Mouse (Mus musculus) left cerebral cortex, adult 2 months (tissue): ENCODE data around the gene B4galnt1. TPM values are rescaled to one million over a fixed set of nuclear protein-coding genes. Genes with fewer than 3 reads are reported as not detected.
"Not testable (repeated sequence)": the region's sequence is repeated elsewhere in the genome, so short reads cannot be mapped to it uniquely, and the experiment has no call there.

Experiments used
- DNase-seq, 2 experiments: peaks; one replicate each; pipeline ENCODE4 v3.0.0; 2021 to 2022; ENCODE audit warnings: low spot score in 2 of 2, mixed read lengths in 1 of 2; ENCODE audit errors: extremely low spot score in 1 of 2
- H3K27ac ChIP-seq: fragments of 200-600 bp; 2 replicates; pipeline ENCODE4 v1.8.1; 2022
- H3K4me3 ChIP-seq: fragments of 200-600 bp; 2 replicates; pipeline ENCODE4 v1.8.1; 2022
- CTCF ChIP-seq: fragments of 200-600 bp; IDR thresholded peaks from 2 replicates; pipeline ENCODE4 v1.8.1; 2022; ENCODE audit warnings: antibody characterized with exemption, mild to moderate bottlenecking, moderate library complexity
- intact Hi-C: fragments of 180-260 bp; cut with DNase I; formaldehyde crosslinking; loops from one replicate; pipeline ENCODE4 v1.15.1; 2025
- total RNA-seq, 2 experiments: library from RNA; stranded (reverse); gene quantifications; 2 replicates each; pipeline ENCODE4 v1.2.3; 2021

The B4galnt1 gene
- total RNA-seq, 2 experiments from 2014 or later = 122 to 125 TPM

GRCm38 (mm10) chr10:127145303-127145702 lies 19.7 kb upstream of the B4galnt1 start:
- intact Hi-C loops = no loop called here
- TF ChIP-seq CTCF = no peak
- DNase-seq = no peak

GRCm38 (mm10) chr10:127147135-127147534 lies 17.9 kb upstream of the B4galnt1 start:
- no peak overlapping the region for H3K4me3 ChIP-seq
- intact Hi-C loops = no loop called here

More at GRCm38 (mm10) chr10:127145303-127145702, 19.7 kb upstream of the B4galnt1 start:
- H3K4me3 ChIP-seq = no peak overlapping the region
- no peak overlapping the region for H3K27ac ChIP-seq

DNA sequence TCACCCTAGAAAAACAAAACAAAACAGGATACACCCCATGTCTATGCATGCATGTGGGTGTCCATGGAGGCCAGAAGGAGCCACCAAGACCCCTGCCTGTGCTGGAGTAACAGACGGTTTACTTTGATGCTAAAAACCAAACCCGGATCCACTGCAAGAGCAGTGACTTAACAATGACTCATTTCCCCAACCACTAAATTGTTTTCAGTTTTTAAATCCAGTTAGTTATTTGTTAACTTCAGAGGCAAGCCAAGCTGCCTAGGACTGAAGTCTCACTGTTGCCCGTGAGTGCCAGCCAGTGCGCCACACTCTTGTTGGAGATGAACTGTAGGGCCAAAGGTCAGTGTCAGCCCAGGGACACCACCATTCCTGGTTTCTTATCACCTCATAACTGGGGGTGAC lies 14.6 kb upstream of the B4galnt1 start:
- H3K27ac ChIP-seq = no peak overlapping the region
- DNase-seq = no peak
- no peak overlapping the region for H3K4me3 ChIP-seq
- TF ChIP-seq CTCF = no peak
- intact Hi-C loops = no loop called here

More at GRCm38 (mm10) chr10:127147135-127147534, 17.9 kb upstream of the B4galnt1 start:
- TF ChIP-seq CTCF = no peak
- DNase-seq = no peak
- H3K27ac ChIP-seq = no peak overlapping the region

GRCm38 (mm10) chr10:127151233-127151632 lies 13.8 kb upstream of the B4galnt1 start:
- DNase-seq, intact Hi-C loops, H3K4me3 ChIP-seq, H3K27ac ChIP-seq: not testable (repeated sequence)

DNA sequence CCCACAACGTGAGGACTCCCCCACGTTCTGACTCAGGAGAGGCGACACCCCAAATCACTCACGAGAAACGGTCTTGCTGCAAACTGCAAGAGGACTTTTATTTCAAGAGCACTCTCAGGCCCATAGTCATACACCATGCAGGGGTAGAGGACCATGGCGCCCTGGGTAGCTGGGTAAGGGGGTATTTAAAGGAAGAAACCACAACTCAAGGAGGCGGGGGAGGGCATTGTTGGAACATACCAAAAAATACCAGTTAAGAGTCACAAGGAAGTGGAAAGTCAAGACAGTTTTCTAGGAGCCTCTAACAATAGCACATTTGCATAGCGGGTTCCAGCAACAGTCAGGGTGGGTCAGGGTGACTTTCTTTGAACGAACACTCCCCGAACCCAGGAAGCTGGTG lies 12.5 kb upstream of the B4galnt1 start:
- intact Hi-C loops, H3K4me3 ChIP-seq, H3K27ac ChIP-seq, DNase-seq: not testable (repeated sequence)

DNA sequence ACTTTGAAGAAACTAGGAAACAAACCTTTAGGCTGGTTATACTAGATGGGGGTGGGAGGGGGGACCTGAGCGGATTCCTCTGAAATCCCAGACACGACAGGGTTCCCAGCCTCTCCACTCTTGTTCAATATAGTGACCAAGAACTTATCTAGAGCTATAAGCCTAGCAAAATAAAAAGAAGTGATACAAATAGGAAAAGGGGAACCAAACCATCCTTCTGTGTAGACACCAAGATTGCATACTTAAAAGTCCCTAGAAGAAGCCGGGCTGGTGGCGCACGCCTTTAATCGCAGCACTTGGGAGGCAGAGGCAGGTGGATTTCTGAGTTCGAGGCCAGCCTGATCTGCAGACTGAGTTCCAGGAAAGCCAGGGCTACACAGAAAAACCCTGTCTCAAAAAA lies 11.7 kb upstream of the B4galnt1 start:
- no peak for TF ChIP-seq CTCF
- no peak overlapping the region for H3K27ac ChIP-seq
- intact Hi-C loops = no loop called here
- H3K4me3 ChIP-seq = no peak overlapping the region
- no peak for DNase-seq

DNA sequence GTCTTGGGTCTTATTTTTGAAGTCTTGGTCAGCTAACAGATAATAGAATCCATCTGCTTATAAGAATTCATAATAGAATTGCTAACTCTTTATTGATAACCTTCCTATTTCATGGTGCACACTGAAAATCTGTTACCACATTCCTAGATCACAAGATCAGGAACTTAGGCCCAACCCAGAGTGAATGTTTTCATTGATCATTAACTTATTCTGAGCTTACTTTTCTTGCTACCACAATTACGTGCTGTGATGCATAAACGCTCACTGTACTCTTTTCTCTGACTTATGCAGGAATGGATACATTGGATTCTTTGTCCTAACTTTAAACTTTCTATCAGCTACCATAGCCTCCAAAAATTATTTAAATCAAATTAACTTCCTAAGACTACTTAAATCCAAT lies 10.8 kb upstream of the B4galnt1 start:
- no peak for TF ChIP-seq CTCF
- intact Hi-C loops = no loop called here
- no peak overlapping the region for H3K27ac ChIP-seq
- no peak for DNase-seq
- no peak overlapping the region for H3K4me3 ChIP-seq

- no peak overlapping the region for H3K27ac ChIP-seq
- no peak for TF ChIP-seq CTCF
- no peak overlapping the region for H3K4me3 ChIP-seq
- intact Hi-C loops = no loop called here
- DNase-seq = no peak
Measured at GRCm38 (mm10) chr10:127154652-127155051, 10.4 kb upstream of the B4galnt1 start.

DNA sequence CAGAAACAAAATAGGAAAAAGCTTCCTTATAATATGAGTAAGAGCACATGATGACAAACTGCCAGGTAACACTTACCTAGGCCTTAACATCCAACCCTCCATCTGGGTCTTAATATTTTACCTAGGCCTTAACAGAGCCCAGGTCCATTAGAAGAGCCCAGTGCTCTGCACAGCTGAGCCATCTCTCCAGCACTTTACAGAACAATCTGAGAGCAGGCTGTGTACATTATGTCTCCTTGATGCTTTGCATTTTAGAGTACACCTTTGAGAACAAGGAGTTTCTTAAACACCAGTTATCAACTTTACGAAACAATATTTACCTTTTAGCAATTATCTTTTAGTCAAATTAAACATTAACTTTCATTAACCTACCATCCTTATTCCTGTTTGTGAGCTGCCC lies 8.9 kb upstream of the B4galnt1 start:
- TF ChIP-seq CTCF = no peak
- no peak for DNase-seq

DNA sequence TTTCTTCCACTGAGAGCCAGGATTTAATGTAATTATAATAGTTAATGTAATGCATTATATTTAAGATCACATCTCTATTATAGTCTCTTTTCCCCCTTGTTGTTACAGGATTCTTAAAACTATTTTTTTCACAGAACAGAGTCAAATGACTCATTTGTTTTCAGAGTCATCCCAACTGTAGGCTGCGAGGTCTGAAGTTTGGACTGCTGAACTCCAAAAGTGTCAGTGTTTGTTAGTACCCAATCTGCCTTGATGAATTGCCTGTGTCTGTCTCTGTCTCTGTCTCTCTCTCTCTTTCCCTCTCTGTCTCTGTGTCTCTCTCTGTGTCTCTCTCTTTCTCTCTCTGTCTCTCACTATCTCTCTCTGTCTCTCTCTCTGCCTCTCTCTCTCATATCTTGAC lies 8.5 kb upstream of the B4galnt1 start:
- Histone ChIP-seq H3K4me3 (no peak overlapping the region), H3K27ac (no peak overlapping the region)
- no peak for TF ChIP-seq CTCF
- DNase-seq = no peak
- intact Hi-C loops = no loop called here

More for the DNA sequence above, 8.9 kb upstream of the B4galnt1 start:
- intact Hi-C loops = no loop called here
- Histone ChIP-seq H3K4me3 (no peak overlapping the region), H3K27ac (no peak overlapping the region)

- no peak overlapping the region for H3K27ac ChIP-seq
- no peak for TF ChIP-seq CTCF
Measured at GRCm38 (mm10) chr10:127158471-127158870, 6.6 kb upstream of the B4galnt1 start.

GRCm38 (mm10) chr10:127160081-127160480 lies 4.9 kb upstream of the B4galnt1 start:
- intact Hi-C loops = no loop called here
- no peak overlapping the region for H3K27ac ChIP-seq

More at GRCm38 (mm10) chr10:127158471-127158870, 6.6 kb upstream of the B4galnt1 start:
- H3K4me3 ChIP-seq = no peak overlapping the region
- intact Hi-C loops = no loop called here
- no peak for DNase-seq

GRCm38 (mm10) chr10:127160728-127161127 lies 4.3 kb upstream of the B4galnt1 start:
- intact Hi-C loops = no loop called here
- Histone ChIP-seq H3K4me3 (no peak overlapping the region), H3K27ac (no peak overlapping the region)
- DNase-seq = no peak
- no peak for TF ChIP-seq CTCF

More at GRCm38 (mm10) chr10:127160081-127160480, 4.9 kb upstream of the B4galnt1 start:
- no peak overlapping the region for H3K4me3 ChIP-seq
- no peak for DNase-seq
- TF ChIP-seq CTCF = no peak

DNA sequence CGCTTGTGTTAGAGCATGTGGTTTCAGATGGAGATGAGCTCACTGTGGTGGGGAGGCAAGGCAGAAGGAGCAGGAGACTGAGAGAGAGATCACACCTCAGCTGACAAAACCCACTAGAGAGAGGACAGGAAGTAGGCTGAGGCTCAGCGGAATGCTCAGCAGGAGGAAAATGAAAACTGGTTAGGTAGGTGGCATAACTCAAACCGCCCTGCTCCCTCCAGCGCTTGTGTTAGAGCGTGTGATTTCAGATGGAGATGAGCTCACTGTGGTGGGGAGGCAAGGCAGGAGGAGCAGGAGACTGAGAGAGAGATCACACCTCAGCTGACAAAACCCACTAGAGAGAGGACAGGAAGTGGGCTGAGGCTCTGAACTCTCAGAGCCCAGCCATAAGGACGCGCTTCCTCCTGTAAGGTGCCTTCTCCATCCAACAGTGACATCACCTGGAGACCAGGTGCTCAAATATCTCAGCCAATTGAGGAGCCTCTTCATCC lies 2.2 kb upstream of the B4galnt1 start:
- intact Hi-C loops, H3K4me3 ChIP-seq, DNase-seq: not testable (repeated sequence)
- H3K27ac ChIP-seq = peak overlapping the region; percentile 95
